Mouse (Mus musculus): ENCODE results near the gene Car6. TPM values are rescaled to one million over a fixed set of nuclear protein-coding genes. Genes with fewer than 3 reads are reported as not detected.

The Car6 gene
- polyA plus RNA-seq, 1 experiment from 2014 or later: not detected

- WGBS: 71% methylated on average over 10 of the region's 10 CpGs
- H3K4me3 ChIP-seq (ENCODE audit: low read depth, low read length): no peak overlapping the region
- no peaks in the 10 kb centered on the region for H3K9me3 ChIP-seq (ENCODE audit: control insufficient read depth, low read depth, low read length)
- ATAC-seq (ENCODE audit: insufficient number of reproducible peaks, insufficient read depth, low FRiP score, low read depth): no peak
- H3K27ac ChIP-seq (ENCODE audit: low read length): no peak overlapping the region
- no peaks in the 10 kb centered on the region for H3K36me3 ChIP-seq (ENCODE audit: control insufficient read depth, insufficient read depth, low read length)
- no peak overlapping the region for H3K4me2 ChIP-seq (replicated peaks; ENCODE audit: low read depth, low read length)
- no peak overlapping the region for H3K9ac ChIP-seq (replicated peaks; ENCODE audit: low read depth, low read length)
- H3K4me1 ChIP-seq (ENCODE audit: control insufficient read depth, insufficient read depth, low read length): no peaks in the 10 kb centered on the region
- H3K27me3 ChIP-seq (ENCODE audit: control insufficient read depth, insufficient read depth, low read length): no peaks in the 10 kb centered on the region
Observed at GRCm38 (mm10) chr4:150168406-150168805, 32.7 kb downstream of the Car6 start.

DNA sequence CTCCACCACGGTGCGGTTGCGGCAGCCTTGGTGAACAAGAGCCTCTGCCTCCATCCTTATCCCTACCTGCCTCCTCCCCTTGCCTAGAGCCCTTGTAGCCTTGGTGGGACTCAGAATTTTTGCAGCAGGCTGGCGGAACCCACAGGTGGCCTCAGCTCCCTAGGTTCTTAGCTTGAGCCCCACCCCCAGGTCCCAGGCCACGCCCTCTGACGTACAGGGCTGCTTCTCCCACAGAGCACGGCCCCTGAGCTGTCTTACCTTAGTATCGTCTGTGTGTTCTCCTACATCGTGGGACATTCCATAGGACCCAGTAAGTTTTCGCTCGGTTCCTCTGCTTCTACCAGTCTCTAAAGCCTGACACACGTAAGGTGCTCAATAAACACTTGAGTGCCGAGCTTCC lies 36.3 kb downstream of the Car6 start:
- H3K27me3 ChIP-seq (ENCODE audit: control insufficient read depth, insufficient read depth, low read length): no peaks in the 10 kb centered on the region
- no peak overlapping the region for H3K4me3 ChIP-seq (ENCODE audit: low read depth, low read length)
- no peak overlapping the region for H3K27ac ChIP-seq (ENCODE audit: low read length)
- 32% methylated on average over 13 of the region's 13 CpGs for WGBS
- H3K36me3 ChIP-seq (ENCODE audit: control insufficient read depth, insufficient read depth, low read length): no peaks in the 10 kb centered on the region
- H3K9me3 ChIP-seq (ENCODE audit: control insufficient read depth, low read depth, low read length): no peaks in the 10 kb centered on the region; the same call in 1 of the 2 replicates
- no peak overlapping the region for H3K9ac ChIP-seq (replicated peaks; ENCODE audit: low read depth, low read length)
- H3K4me2 ChIP-seq (replicated peaks; ENCODE audit: low read depth, low read length): no peak overlapping the region
- no peaks in the 10 kb centered on the region for H3K4me1 ChIP-seq (ENCODE audit: control insufficient read depth, insufficient read depth, low read length)
- ATAC-seq (ENCODE audit: insufficient number of reproducible peaks, insufficient read depth, low FRiP score, low read depth): no peak

GRCm38 (mm10) chr4:150162561-150163169 lies 38.5 kb downstream of the Car6 start:
- no peaks in the 10 kb centered on the region for H3K4me1 ChIP-seq (ENCODE audit: control insufficient read depth, insufficient read depth, low read length)
- 71% methylated on average over 13 of the region's 13 CpGs for WGBS

GRCm38 (mm10) chr4:150159458-150159857 lies 41.7 kb downstream of the Car6 start:
- no peak for ATAC-seq (ENCODE audit: insufficient number of reproducible peaks, insufficient read depth, low FRiP score, low read depth)
- no peaks in the 10 kb centered on the region for H3K27me3 ChIP-seq (ENCODE audit: control insufficient read depth, insufficient read depth, low read length)
- no peak overlapping the region for H3K9ac ChIP-seq (replicated peaks; ENCODE audit: low read depth, low read length)
- H3K4me3 ChIP-seq (ENCODE audit: low read depth, low read length): no peak overlapping the region
- no peaks in the 10 kb centered on the region; the same call in 1 of the 2 replicates for H3K9me3 ChIP-seq (ENCODE audit: control insufficient read depth, low read depth, low read length)
- no peak overlapping the region for H3K27ac ChIP-seq (ENCODE audit: low read length)
- 66% methylated on average over 2 of the region's 2 CpGs for WGBS
- no peaks in the 10 kb centered on the region for H3K4me1 ChIP-seq (ENCODE audit: control insufficient read depth, insufficient read depth, low read length)
- H3K4me2 ChIP-seq (replicated peaks; ENCODE audit: low read depth, low read length): no peak overlapping the region
- H3K36me3 ChIP-seq (ENCODE audit: control insufficient read depth, insufficient read depth, low read length): no peaks in the 10 kb centered on the region

More at GRCm38 (mm10) chr4:150162561-150163169, 38.5 kb downstream of the Car6 start:
- no peaks in the 10 kb centered on the region; the same call in 1 of the 2 replicates for H3K9me3 ChIP-seq (ENCODE audit: control insufficient read depth, low read depth, low read length)
- ATAC-seq (ENCODE audit: insufficient number of reproducible peaks, insufficient read depth, low FRiP score, low read depth): no peak
- H3K4me2 ChIP-seq (replicated peaks; ENCODE audit: low read depth, low read length): no peak overlapping the region
- no peak overlapping the region for H3K4me3 ChIP-seq (ENCODE audit: low read depth, low read length)
- no peak overlapping the region for H3K27ac ChIP-seq (ENCODE audit: low read length)
- no peaks in the 10 kb centered on the region for H3K36me3 ChIP-seq (ENCODE audit: control insufficient read depth, insufficient read depth, low read length)
- no peak overlapping the region for H3K9ac ChIP-seq (replicated peaks; ENCODE audit: low read depth, low read length)
- no peaks in the 10 kb centered on the region for H3K27me3 ChIP-seq (ENCODE audit: control insufficient read depth, insufficient read depth, low read length)

- no peaks in the 10 kb centered on the region for H3K9me3 ChIP-seq (ENCODE audit: control insufficient read depth, low read depth, low read length)
- no peak overlapping the region for H3K27ac ChIP-seq (ENCODE audit: low read length)
- no peak for ATAC-seq (ENCODE audit: insufficient number of reproducible peaks, insufficient read depth, low FRiP score, low read depth)
- H3K9ac ChIP-seq (replicated peaks; ENCODE audit: low read depth, low read length): no peak overlapping the region
- H3K4me3 ChIP-seq (ENCODE audit: low read depth, low read length): no peak overlapping the region
- H3K36me3 ChIP-seq (ENCODE audit: control insufficient read depth, insufficient read depth, low read length): no peaks in the 10 kb centered on the region
- no peak overlapping the region for H3K4me2 ChIP-seq (replicated peaks; ENCODE audit: low read depth, low read length)
- H3K4me1 ChIP-seq (ENCODE audit: control insufficient read depth, insufficient read depth, low read length): no peaks in the 10 kb centered on the region
- 69% methylated on average over 14 of the region's 14 CpGs for WGBS
- H3K27me3 ChIP-seq (ENCODE audit: control insufficient read depth, insufficient read depth, low read length): no peaks in the 10 kb centered on the region
Observed at GRCm38 (mm10) chr4:150157348-150157882, 43.7 kb downstream of the Car6 start.

GRCm38 (mm10) chr4:150155731-150156130 lies 45.4 kb downstream of the Car6 start:
- Histone ChIP-seq H3K36me3 (ENCODE audit: control insufficient read depth, insufficient read depth, low read length) (no peaks in the 10 kb centered on the region), H3K4me3 (ENCODE audit: low read depth, low read length) (no peak overlapping the region), H3K27me3 (ENCODE audit: control insufficient read depth, insufficient read depth, low read length) (no peaks in the 10 kb centered on the region), H3K27ac (ENCODE audit: low read length) (no peak overlapping the region), H3K9me3 (ENCODE audit: control insufficient read depth, low read depth, low read length) (no peaks in the 10 kb centered on the region), H3K4me1 (ENCODE audit: control insufficient read depth, insufficient read depth, low read length) (no peaks in the 10 kb centered on the region), H3K4me2 (replicated peaks; ENCODE audit: low read depth, low read length) (no peak overlapping the region), H3K9ac (replicated peaks; ENCODE audit: low read depth, low read length) (no peak overlapping the region)
- no peak for ATAC-seq (ENCODE audit: insufficient number of reproducible peaks, insufficient read depth, low FRiP score, low read depth)
- WGBS: 84% methylated on average over 4 of the region's 4 CpGs

DNA sequence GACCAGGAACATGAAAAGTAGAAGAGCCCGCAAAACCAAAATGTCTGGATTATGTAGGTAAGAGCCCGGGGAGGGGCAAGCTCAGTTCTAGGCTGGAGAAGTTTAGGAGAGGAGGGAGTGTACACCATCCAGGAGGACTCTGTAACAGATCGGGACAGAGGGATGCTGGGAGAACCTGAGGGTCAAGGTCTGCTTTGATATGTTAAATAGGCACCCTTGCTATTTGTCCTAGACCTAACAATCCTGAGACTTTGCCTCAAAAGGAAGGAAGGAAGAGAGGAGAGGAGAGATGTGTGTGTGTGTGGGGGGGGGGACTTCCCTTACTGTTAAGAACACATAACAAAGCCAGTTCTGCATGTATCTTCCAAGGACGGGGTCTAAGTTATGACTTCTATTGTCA lies 45.8 kb downstream of the Car6 start:
- H3K4me2 ChIP-seq (replicated peaks; ENCODE audit: low read depth, low read length): no peak overlapping the region
- H3K36me3 ChIP-seq (ENCODE audit: control insufficient read depth, insufficient read depth, low read length): no peaks in the 10 kb centered on the region
- no peaks in the 10 kb centered on the region for H3K27me3 ChIP-seq (ENCODE audit: control insufficient read depth, insufficient read depth, low read length)
- no peak overlapping the region for H3K27ac ChIP-seq (ENCODE audit: low read length)
- no peak overlapping the region for H3K9ac ChIP-seq (replicated peaks; ENCODE audit: low read depth, low read length)
- H3K9me3 ChIP-seq (ENCODE audit: control insufficient read depth, low read depth, low read length): no peaks in the 10 kb centered on the region
- no peaks in the 10 kb centered on the region for H3K4me1 ChIP-seq (ENCODE audit: control insufficient read depth, insufficient read depth, low read length)
- H3K4me3 ChIP-seq (ENCODE audit: low read depth, low read length): no peak overlapping the region
- ATAC-seq (ENCODE audit: insufficient number of reproducible peaks, insufficient read depth, low FRiP score, low read depth): no peak
- WGBS: 85% methylated on average over 4 of the region's 4 CpGs

DNA sequence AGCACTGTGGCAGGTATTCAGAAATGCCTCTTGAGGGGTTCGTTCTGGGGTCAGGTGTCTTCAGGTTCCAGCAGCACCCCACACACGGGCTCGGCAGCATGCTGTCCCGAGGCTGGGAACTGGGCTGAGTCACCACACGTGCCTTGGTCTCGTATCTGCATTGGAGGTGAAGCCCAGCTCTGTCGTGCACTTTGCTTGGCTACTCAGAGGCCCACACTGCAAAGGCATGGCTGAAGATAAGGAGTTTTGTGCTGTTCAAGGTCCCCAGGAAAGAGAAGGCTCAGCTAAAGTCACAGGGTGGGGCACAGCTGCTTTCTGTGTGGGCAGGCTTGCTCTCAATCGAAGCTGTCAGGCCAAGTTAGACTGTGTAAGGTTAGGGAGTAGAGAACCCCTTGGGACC lies 48.6 kb downstream of the Car6 start:
- peak; percentile 88 for ATAC-seq (ENCODE audit: insufficient number of reproducible peaks, insufficient read depth, low FRiP score, low read depth)
- 73% methylated on average over 8 of the region's 8 CpGs for WGBS
- Histone ChIP-seq H3K9me3 (ENCODE audit: control insufficient read depth, low read depth, low read length) (no peaks in the 10 kb centered on the region), H3K27ac (ENCODE audit: low read length) (peak overlapping the region; percentile 49; the same call in 1 of the 2 replicates), H3K4me2 (replicated peaks; ENCODE audit: low read depth, low read length) (no peak overlapping the region), H3K27me3 (ENCODE audit: control insufficient read depth, insufficient read depth, low read length) (no peaks in the 10 kb centered on the region), H3K4me3 (ENCODE audit: low read depth, low read length) (no peak overlapping the region), H3K4me1 (ENCODE audit: control insufficient read depth, insufficient read depth, low read length) (no peaks in the 10 kb centered on the region), H3K36me3 (ENCODE audit: control insufficient read depth, insufficient read depth, low read length) (no peaks in the 10 kb centered on the region), H3K9ac (replicated peaks; ENCODE audit: low read depth, low read length) (no peak overlapping the region)

DNA sequence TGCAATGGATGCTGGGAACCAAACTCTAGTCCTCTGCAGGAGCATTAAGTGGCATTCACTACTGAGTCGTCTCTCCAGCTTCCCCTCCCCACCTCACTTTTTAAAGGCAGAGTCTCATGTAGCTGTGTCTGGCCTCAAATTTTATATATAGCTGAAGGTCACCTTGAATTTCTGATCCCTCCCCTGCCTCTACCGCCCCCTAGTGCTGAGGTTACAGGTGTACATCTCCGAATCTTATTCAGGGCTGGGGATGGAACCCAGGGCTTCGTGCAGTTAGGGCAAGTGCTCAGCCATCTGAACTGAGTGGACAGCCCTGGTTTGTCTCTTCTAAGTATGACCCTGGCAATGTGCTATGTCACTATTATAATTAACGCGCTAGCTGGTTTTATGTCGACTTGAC lies 50.1 kb downstream of the Car6 start:
- Histone ChIP-seq H3K36me3 (ENCODE audit: control insufficient read depth, insufficient read depth, low read length) (no peaks in the 10 kb centered on the region), H3K4me1 (ENCODE audit: control insufficient read depth, insufficient read depth, low read length) (no peaks in the 10 kb centered on the region), H3K4me3 (ENCODE audit: low read depth, low read length) (no peak overlapping the region), H3K4me2 (replicated peaks; ENCODE audit: low read depth, low read length) (no peak overlapping the region), H3K9me3 (ENCODE audit: control insufficient read depth, low read depth, low read length) (no peaks in the 10 kb centered on the region), H3K27me3 (ENCODE audit: control insufficient read depth, insufficient read depth, low read length) (no peaks in the 10 kb centered on the region), H3K27ac (ENCODE audit: low read length) (no peak overlapping the region), H3K9ac (replicated peaks; ENCODE audit: low read depth, low read length) (no peak overlapping the region)
- ATAC-seq (ENCODE audit: insufficient number of reproducible peaks, insufficient read depth, low FRiP score, low read depth): no peak
- 76% methylated on average over 7 of the region's 7 CpGs for whole genome bisulfite sequencing

Measured in stomach, embryonic 14.5 days (tissue).